Mouse (Mus musculus) A20 (cell line): ENCODE measurements around the gene Sp7.

Experiments
- DNase-seq: peaks from one replicate; pipeline ENCODE4 v3.0.0-alpha.2; 2011; ENCODE audit warnings: low read depth, low spot score

The Sp7 gene

GRCm38 (mm10) chr15:102346444-102346843 lies 20.5 kb downstream of the Sp7 start:
- DNase-seq: no peak

- no peak for DNase-seq
Measured at GRCm38 (mm10) chr15:102344490-102344889, 22.5 kb downstream of the Sp7 start.

- DNase-seq: peak; percentile 73
Measured at GRCm38 (mm10) chr15:102341580-102341979, 25.4 kb downstream of the Sp7 start.

GRCm38 (mm10) chr15:102339612-102340011 lies 27.4 kb downstream of the Sp7 start:
- no peak for DNase-seq

- DNase-seq: no peak
Measured at GRCm38 (mm10) chr15:102336946-102337345, 30.0 kb downstream of the Sp7 start.

- DNase-seq: peak; percentile 35
Measured at GRCm38 (mm10) chr15:102335925-102336324, 31.1 kb downstream of the Sp7 start.

GRCm38 (mm10) chr15:102335254-102335653 lies 31.7 kb downstream of the Sp7 start:
- DNase-seq: no peak

GRCm38 (mm10) chr15:102331610-102332015 lies 35.4 kb downstream of the Sp7 start, which contains the start of gene Myg1:
TSS of gene Myg1 (plus strand) at chr15:102331709.
- peak; percentile 93 for DNase-seq

- no peak for DNase-seq
Measured at GRCm38 (mm10) chr15:102326892-102327291, 40.1 kb downstream of the Sp7 start.

GRCm38 (mm10) chr15:102326022-102326576 lies 40.9 kb downstream of the Sp7 start, which contains the start of gene Pfdn5:
TSS of gene Pfdn5 (plus strand) at chr15:102326116.
- DNase-seq: peak; percentile 88

- peak; percentile 29 for DNase-seq
Measured at GRCm38 (mm10) chr15:102324654-102325473, 42.1 kb downstream of the Sp7 start.

- peak; percentile 49 for DNase-seq
Measured at GRCm38 (mm10) chr15:102316263-102316662, 50.7 kb downstream of the Sp7 start.

GRCm38 (mm10) chr15:102315292-102315691 lies 51.7 kb downstream of the Sp7 start:
- DNase-seq: no peak

- peak; percentile 48 for DNase-seq
Measured at GRCm38 (mm10) chr15:102311489-102311888, 55.5 kb downstream of the Sp7 start.

GRCm38 (mm10) chr15:102310074-102310845 lies 56.7 kb downstream of the Sp7 start:
- DNase-seq: no peak

- no peak for DNase-seq
Measured at GRCm38 (mm10) chr15:102308717-102309116, 58.3 kb downstream of the Sp7 start.
